Mouse (Mus musculus) thymus, adult 18-20 months (tissue): ENCODE data around the gene Tbc1d24.

Experiments used
- DNase-seq, 2 experiments: peaks; one replicate each; pipeline ENCODE4 v3.0.0; 2022; ENCODE audit warnings: mixed read lengths in 2 of 2

Tbc1d24 gene

GRCm38 (mm10) chr17:24209916-24210240 is 4.5 kb upstream of the Tbc1d24 start:
- DNase-seq: no peak

GRCm38 (mm10) chr17:24209043-24209915 is 3.9 kb upstream of the Tbc1d24 start, which contains the start of gene Ntn3:
Gene Ntn3 (minus strand): TSS chr17:24209531.
- DNase-seq: no peak

- DNase-seq: no peak
Observed at GRCm38 (mm10) chr17:24208641-24209042, 3.3 kb upstream of the Tbc1d24 start.

- no peak for DNase-seq
Observed at GRCm38 (mm10) chr17:24207768-24208640, 2.6 kb upstream of the Tbc1d24 start.

GRCm38 (mm10) chr17:24206451-24207351 is 1.3 kb upstream of the Tbc1d24 start:
- no peak for DNase-seq

GRCm38 (mm10) chr17:24205908-24206361 is 573 bp upstream of the Tbc1d24 start:
- no peak for DNase-seq

- no peak for DNase-seq
Observed at GRCm38 (mm10) chr17:24204846-24205245, 516 bp downstream of the Tbc1d24 start.

- DNase-seq: no peak
Observed at GRCm38 (mm10) chr17:24203611-24204534, 1.5 kb downstream of the Tbc1d24 start.

GRCm38 (mm10) chr17:24203068-24203467 is 2.3 kb downstream of the Tbc1d24 start:
- no peak for DNase-seq

GRCm38 (mm10) chr17:24201092-24201491 is 4.3 kb downstream of the Tbc1d24 start:
- no peak for DNase-seq

- no peak for DNase-seq
Observed at GRCm38 (mm10) chr17:24199741-24200140, 5.6 kb downstream of the Tbc1d24 start.

GRCm38 (mm10) chr17:24199252-24199651 is 6.1 kb downstream of the Tbc1d24 start:
- no peak for DNase-seq

GRCm38 (mm10) chr17:24197032-24197824 is 8.1 kb downstream of the Tbc1d24 start:
- no peak for DNase-seq

- DNase-seq: no peak
Observed at GRCm38 (mm10) chr17:24195349-24195748, 10.0 kb downstream of the Tbc1d24 start.

- no peak for DNase-seq
Observed at GRCm38 (mm10) chr17:24193769-24194168, 11.6 kb downstream of the Tbc1d24 start.

- DNase-seq: no peak
Observed at GRCm38 (mm10) chr17:24193268-24193667, 12.1 kb downstream of the Tbc1d24 start.

- DNase-seq: no peak
Observed at GRCm38 (mm10) chr17:24192848-24193247, 12.5 kb downstream of the Tbc1d24 start.

- DNase-seq: no peak
Observed at GRCm38 (mm10) chr17:24191481-24191880, 13.9 kb downstream of the Tbc1d24 start.

GRCm38 (mm10) chr17:24190934-24191333 is 14.4 kb downstream of the Tbc1d24 start:
- DNase-seq: no peak

GRCm38 (mm10) chr17:24174259-24174658 is 31.1 kb downstream of the Tbc1d24 start:
- no peak for DNase-seq

- DNase-seq: peak; percentile 29 to 34
Observed at GRCm38 (mm10) chr17:24173423-24173822, 31.9 kb downstream of the Tbc1d24 start.
